Mouse (Mus musculus) CH12.LX (cell line): ENCODE measurements at regions not wholly inside any gene's neighbourhood (a gene's known extent, or its start where the extent isn't known, plus 50 kb on each side); places are given as distances from the start of the nearest gene placed in this dataset.

Source experiments
- DNase-seq: peaks from one replicate; pipeline ENCODE4 v3.0.0-alpha.2; 2013; ENCODE audit errors: extremely low read depth
- H3K27ac ChIP-seq: 2 replicates; pipeline ENCODE4 v1.5.1; 2012; ENCODE audit warnings: low read depth, mild to moderate bottlenecking, control low read depth, moderate library complexity; ENCODE audit not compliant: insufficient read depth
- H3K27me3 ChIP-seq: replicated peaks from 2 replicates; pipeline ENCODE3; 2012; ENCODE audit warnings: inconsistent platforms
- H3K36me3 ChIP-seq, 2 experiments: replicated peaks in 1 of 2; 2 replicates each; pipeline versions ENCODE3 to v1.6.1; 2012; ENCODE audit warnings: inconsistent platforms in 1 of 2, low read length in 1 of 2, mild to moderate bottlenecking in 1 of 2, mixed read lengths in 1 of 2, moderate library complexity in 1 of 2; ENCODE audit not compliant: control insufficient read depth in 1 of 2, insufficient read depth in 1 of 2
- H3K4me1 ChIP-seq, 2 experiments: 2 replicates each; pipeline ENCODE4 v1.6.1; 2012; ENCODE audit warnings: inconsistent platforms in 1 of 2, moderate library complexity in 1 of 2; ENCODE audit not compliant: insufficient read depth in 2 of 2, control insufficient read depth in 1 of 2
- H3K4me2 ChIP-seq: 2 replicates; pipeline ENCODE4 v1.6.1; 2012; ENCODE audit warnings: low read depth, mild to moderate bottlenecking, control low read depth; ENCODE audit not compliant: poor library complexity, insufficient read depth, severe bottlenecking
- H3K4me3 ChIP-seq, 3 experiments: fragments of 150-350 bp in 1 of 3; sonication (generic) in 1 of 3; replicated peaks in 1 of 3; 2 replicates each; pipeline versions ENCODE3 to v1.5.1; 2011 to 2012; ENCODE audit warnings: low read depth in 2 of 3, low read length in 2 of 3, mild to moderate bottlenecking in 2 of 3, moderate library complexity in 2 of 3, control low read depth in 1 of 3, improper control_type of control experiment in 1 of 3, inconsistent platforms in 1 of 3, mixed read lengths in 1 of 3; ENCODE audit not compliant: poor library complexity in 1 of 3
- H3K79me2 ChIP-seq: replicated peaks from 2 replicates; pipeline ENCODE4 v1.6.1; 2012; ENCODE audit warnings: mild to moderate bottlenecking, moderate library complexity; ENCODE audit not compliant: control insufficient read depth, poor library complexity, insufficient read depth, severe bottlenecking; ENCODE audit errors: extremely low read depth
- H3K9ac ChIP-seq: 2 replicates; pipeline ENCODE4 v1.6.1; 2012; ENCODE audit warnings: low read depth, mild to moderate bottlenecking, control low read depth, moderate library complexity; ENCODE audit not compliant: insufficient read depth
- H3K9me3 ChIP-seq: replicated peaks from 2 replicates; pipeline ENCODE3; 2012; ENCODE audit warnings: low read length, inconsistent platforms, mixed read lengths
- CHD2 ChIP-seq: IDR thresholded peaks from 2 replicates; pipeline ENCODE4 v1.6.1; 2011; ENCODE audit warnings: low read length, improper control_type of control experiment
- EP300 ChIP-seq: IDR thresholded peaks from 2 replicates; pipeline ENCODE4 v1.6.1; 2011; ENCODE audit warnings: low read length, improper control_type of control experiment
- ETS1 ChIP-seq: conservative IDR thresholded peaks from 2 replicates; pipeline ENCODE4 v1.6.1; 2012; ENCODE audit warnings: low read depth, mild to moderate bottlenecking, inconsistent platforms, low read length, improper control_type of control experiment, moderate library complexity
- HCFC1 ChIP-seq: IDR thresholded peaks from 2 replicates; pipeline ENCODE4 v1.6.1; 2012; ENCODE audit warnings: low read depth, mild to moderate bottlenecking, inconsistent platforms, low read length, improper control_type of control experiment
- JUN ChIP-seq: IDR thresholded peaks from 2 replicates; pipeline ENCODE4 v1.6.1; 2011; ENCODE audit warnings: low read depth, mild to moderate bottlenecking, low read length, improper control_type of control experiment, moderate library complexity; ENCODE audit not compliant: insufficient read depth
- JUND ChIP-seq: conservative IDR thresholded peaks from 2 replicates; pipeline ENCODE4 v1.6.1; 2011; ENCODE audit warnings: low read depth, low read length, improper control_type of control experiment
- KAT2A ChIP-seq: IDR thresholded peaks from 2 replicates; pipeline ENCODE4 v1.6.1; 2012; ENCODE audit warnings: low read length, improper control_type of control experiment, inconsistent platforms; ENCODE audit not compliant: insufficient replicate concordance
- MAFK ChIP-seq: IDR thresholded peaks from 2 replicates; pipeline ENCODE4 v1.6.1; 2011; ENCODE audit warnings: low read length, improper control_type of control experiment; ENCODE audit not compliant: insufficient replicate concordance
- MAX ChIP-seq: IDR thresholded peaks from 2 replicates; pipeline ENCODE4 v1.6.1; 2011; ENCODE audit warnings: low read length, improper control_type of control experiment
- MAZ ChIP-seq: IDR thresholded peaks from 2 replicates; pipeline ENCODE4 v1.6.1; 2012; ENCODE audit warnings: low read depth, mild to moderate bottlenecking, inconsistent platforms, low read length, improper control_type of control experiment, moderate library complexity
- MXI1 ChIP-seq: IDR thresholded peaks from 2 replicates; pipeline ENCODE4 v1.6.1; 2011; ENCODE audit warnings: mild to moderate bottlenecking, low read depth, low read length, improper control_type of control experiment
- NELFE ChIP-seq: IDR thresholded peaks from 2 replicates; pipeline ENCODE4 v1.6.1; 2011; ENCODE audit warnings: low read depth, low read length, improper control_type of control experiment
- NRF1 ChIP-seq: IDR thresholded peaks from 2 replicates; pipeline ENCODE4 v1.6.1; 2014; ENCODE audit warnings: low read depth, mild to moderate bottlenecking, inconsistent platforms, low read length, improper control_type of control experiment, moderate library complexity
- PAX5 ChIP-seq: IDR thresholded peaks from 2 replicates; pipeline ENCODE4 v1.6.1; 2012; ENCODE audit warnings: low read length, inconsistent platforms, mixed read lengths
- SIN3A ChIP-seq: IDR thresholded peaks from 2 replicates; pipeline ENCODE4 v1.6.1; 2012; ENCODE audit warnings: low read length, improper control_type of control experiment, inconsistent platforms
- TBP ChIP-seq: conservative IDR thresholded peaks from 2 replicates; pipeline ENCODE4 v1.6.1; 2011; ENCODE audit warnings: low read depth, low read length, improper control_type of control experiment
- USF1 ChIP-seq: IDR thresholded peaks from 2 replicates; pipeline ENCODE4 v1.6.1; 2014; ENCODE audit warnings: low read depth, mild to moderate bottlenecking, inconsistent platforms, low read length, improper control_type of control experiment
- USF2 ChIP-seq: conservative IDR thresholded peaks from 2 replicates; pipeline ENCODE4 v1.6.1; 2011; ENCODE audit warnings: low read depth, low read length, improper control_type of control experiment
- ZC3H11A ChIP-seq: IDR thresholded peaks from 2 replicates; pipeline ENCODE4 v1.6.1; 2012; ENCODE audit warnings: low read depth, mild to moderate bottlenecking, inconsistent platforms, low read length, improper control_type of control experiment
- ZMIZ1 ChIP-seq: IDR thresholded peaks from 2 replicates; pipeline ENCODE4 v1.6.1; 2012; ENCODE audit warnings: low read depth, mild to moderate bottlenecking, inconsistent platforms, low read length, improper control_type of control experiment
- dilution Hi-C: fragments of 300-500 bp; cut with MboI; formaldehyde crosslinking; loops from 2 replicates; pipeline ENCODE4 v1.14.3; 2020; ENCODE audit warnings: low sequenced_read_pairs; ENCODE audit not compliant: extremely low pct_unique_long_range_greater_than_20kb, extremely low pct_ligation_motif_present
- in situ Hi-C: fragments of 300-500 bp; cut with MboI; formaldehyde crosslinking; loops from 3 replicates; pipeline ENCODE4 v1.14.3; 2019; ENCODE audit warnings: low sequenced_read_pairs, low pct_ligation_motif_present, low pct_unique_long_range_greater_than_20kb, mixed read lengths

- H3K79me2 ChIP-seq = no peaks in the 10 kb centered on the region
- in situ Hi-C loops (loop anchor here (25.0 kb wide), 1 partner anchor 687 kb away; no protein-coding TSS in a partner anchor), dilution Hi-C loops (no loop called here)
Observed at GRCm38 (mm10) chr13:44548880-44549279, 180.4 kb upstream of the Jarid2 start.

DNA sequence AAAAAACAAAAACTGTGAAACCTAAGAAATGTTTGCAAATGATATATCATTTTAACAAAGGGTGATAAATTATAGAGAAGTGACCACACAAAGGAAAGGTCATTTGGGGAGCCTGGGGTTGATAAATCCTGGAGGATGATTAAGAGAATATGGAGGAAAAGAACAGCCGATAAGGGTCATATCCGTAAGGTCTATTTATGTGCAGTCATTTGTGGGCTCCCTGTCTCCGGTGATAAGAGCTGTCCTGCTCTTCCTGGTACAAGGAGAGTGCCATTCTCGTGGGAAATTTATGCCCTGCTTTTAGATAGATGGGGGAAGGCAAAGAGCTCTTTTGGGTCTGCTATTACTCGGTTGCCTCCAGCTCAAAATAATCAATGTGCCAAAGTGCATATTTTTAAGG, 175.9 kb upstream of the Jarid2 start:
- Histone ChIP-seq H3K9me3 (no peaks in the 10 kb centered on the region), H3K27me3 (no peaks in the 10 kb centered on the region), H3K79me2 (no peaks in the 10 kb centered on the region), H3K27ac (no peak overlapping the region), H3K4me1 (peaks cover 2 to 15% of the 10 kb centered on the region in 2 experiments; a peak in 2 of 4 replicates), H3K9ac (no peak overlapping the region), H3K4me2 (no peak overlapping the region), H3K36me3 (no peaks in the 10 kb centered on the region), H3K4me3 (no peak overlapping the region)
- in situ Hi-C loops (no loop called here), dilution Hi-C loops (no loop called here)
- TF ChIP-seq JUN (no peak), ETS1 (no peak), USF2 (no peak), MAX (no peak), HCFC1 (no peak), TBP (no peak), PAX5 (no peak), JUND (no peak), MXI1 (no peak)
- DNase-seq = no peak

More at GRCm38 (mm10) chr13:44548880-44549279, 180.4 kb upstream of the Jarid2 start:
- TF ChIP-seq ZC3H11A (no peak), NELFE (no peak), CHD2 (no peak), ZMIZ1 (no peak), EP300 (no peak), USF1 (no peak), MAFK (no peak), MAZ (no peak), USF2 (no peak), NRF1 (no peak), SIN3A (no peak), TBP (no peak), KAT2A (no peak), JUN (no peak)
- H3K9me3 ChIP-seq = peaks cover 2% of the 10 kb centered on the region
- H3K27ac ChIP-seq = no peak overlapping the region
- H3K4me1 ChIP-seq = peaks cover 0 to 11% of the 10 kb centered on the region in 2 experiments; a peak in 2 of 4 replicates
- no peak for DNase-seq
- H3K27me3 ChIP-seq = no peaks in the 10 kb centered on the region
- no peak overlapping the region for H3K9ac ChIP-seq
- H3K4me3 ChIP-seq = no peak overlapping the region
- no peaks in the 10 kb centered on the region for H3K36me3 ChIP-seq
- no peak overlapping the region for H3K4me2 ChIP-seq
